Mouse (Mus musculus) cortical plate, adult 2 months (tissue): ENCODE data around the gene Palm. TPM values are rescaled to one million over a fixed set of nuclear protein-coding genes. Genes with fewer than 3 reads are reported as not detected.
A peak's percentile ranks its signal among the peaks of the same experiment; 100 is the strongest.

Experiments used
- H3K27ac ChIP-seq: fragments of 200-500 bp; 2 replicates; pipeline ENCODE4 v1.5.1; 2012; ENCODE audit warnings: low read length, control low read depth, inconsistent platforms; ENCODE audit not compliant: insufficient read depth
- H3K4me1 ChIP-seq: fragments of 200-500 bp; 2 replicates; pipeline ENCODE4 v1.6.1; 2011; ENCODE audit warnings: low read length; ENCODE audit not compliant: control insufficient read depth, insufficient read depth
- H3K4me3 ChIP-seq: fragments of 200-500 bp; 2 replicates; pipeline ENCODE4 v1.5.1; 2011; ENCODE audit warnings: mild to moderate bottlenecking, low read length, control low read depth; ENCODE audit not compliant: insufficient read depth
- CTCF ChIP-seq: fragments of 200-500 bp; IDR thresholded peaks from 2 replicates; pipeline ENCODE4 v1.5.1; 2011; ENCODE audit warnings: mild to moderate bottlenecking, control low read depth, low read length; ENCODE audit not compliant: insufficient read depth; ENCODE audit errors: extremely low read depth
- POLR2A ChIP-seq: fragments of 200-500 bp; IDR thresholded peaks from 2 replicates; pipeline ENCODE4 v1.6.1; 2011; ENCODE audit warnings: mild to moderate bottlenecking, low read length, control low read depth; ENCODE audit not compliant: insufficient read depth; ENCODE audit errors: extremely low read depth
- polyA plus RNA-seq: library from polyadenylated mRNA; depleted of rRNA; stranded (reverse); fragments of >200 nt; gene quantifications from 2 replicates; pipeline ENCODE4 v1.2.3, GENCODE M21; 2012

Palm gene
- polyA plus RNA-seq, 1 experiment, result 294 TPM

GRCm38 (mm10) chr10:79807826-79808225 lies 14.5 kb downstream of the Palm start:
- H3K4me3 ChIP-seq, result no peak overlapping the region

GRCm38 (mm10) chr10:79808728-79809127 lies 15.4 kb downstream of the Palm start:
- H3K4me1 ChIP-seq, result peaks cover 6% of the 10 kb centered on the region
- H3K27ac ChIP-seq, result no peak overlapping the region
- H3K4me3 ChIP-seq, result no peak overlapping the region
- TF ChIP-seq POLR2A, result no peak
- no peak for TF ChIP-seq CTCF

More at GRCm38 (mm10) chr10:79807826-79808225, 14.5 kb downstream of the Palm start:
- Histone ChIP-seq H3K4me1 (peaks cover 11% of the 10 kb centered on the region), H3K27ac (0 out of 2 replicates have a peak overlapping the region, but pooled peaks have one; percentile 3)
- TF ChIP-seq CTCF, result no peak
- TF ChIP-seq POLR2A, result no peak

- TF ChIP-seq POLR2A, result no peak
- peak; percentile 95 for TF ChIP-seq CTCF
- H3K4me3 ChIP-seq, result no peak overlapping the region
- H3K4me1 ChIP-seq, result no peaks in the 10 kb centered on the region
- H3K27ac ChIP-seq, result no peak overlapping the region
These were observed 18.6 kb downstream of the Palm start for GRCm38 (mm10) chr10:79811736-79812637.

GRCm38 (mm10) chr10:79814271-79814842 lies 21.0 kb downstream of the Palm start:
- TF ChIP-seq CTCF, result no peak
- TF ChIP-seq POLR2A, result no peak
- no peak overlapping the region for H3K27ac ChIP-seq
- H3K4me1 ChIP-seq, result no peaks in the 10 kb centered on the region
- no peak overlapping the region for H3K4me3 ChIP-seq

- Histone ChIP-seq H3K4me3 (no peak overlapping the region), H3K27ac (no peak overlapping the region), H3K4me1 (no peaks in the 10 kb centered on the region)
- TF ChIP-seq CTCF, result no peak
- TF ChIP-seq POLR2A, result no peak
These were observed 22.5 kb downstream of the Palm start for GRCm38 (mm10) chr10:79815671-79816494.

GRCm38 (mm10) chr10:79817111-79817510 lies 23.7 kb downstream of the Palm start:
- TF ChIP-seq CTCF, result peak; percentile 36; the same call in 1 of the 2 replicates
- no peak for TF ChIP-seq POLR2A
- no peaks in the 10 kb centered on the region for H3K4me1 ChIP-seq
- H3K27ac ChIP-seq, result no peak overlapping the region

GRCm38 (mm10) chr10:79818225-79818624 lies 24.9 kb downstream of the Palm start:
- H3K27ac ChIP-seq, result no peak overlapping the region
- no peak overlapping the region for H3K4me3 ChIP-seq
- TF ChIP-seq CTCF (no peak), POLR2A (no peak)
- no peaks in the 10 kb centered on the region for H3K4me1 ChIP-seq

More at GRCm38 (mm10) chr10:79817111-79817510, 23.7 kb downstream of the Palm start:
- no peak overlapping the region for H3K4me3 ChIP-seq

- no peak for TF ChIP-seq CTCF
- no peak for TF ChIP-seq POLR2A
- Histone ChIP-seq H3K4me3 (no peak overlapping the region), H3K4me1 (no peaks in the 10 kb centered on the region), H3K27ac (no peak overlapping the region)
These were observed 26.2 kb downstream of the Palm start for GRCm38 (mm10) chr10:79819606-79820005.

- H3K4me1 ChIP-seq, result no peaks in the 10 kb centered on the region
- TF ChIP-seq POLR2A (no peak), CTCF (no peak)
- no peak overlapping the region for H3K4me3 ChIP-seq
- H3K27ac ChIP-seq, result no peak overlapping the region
These were observed 26.9 kb downstream of the Palm start for GRCm38 (mm10) chr10:79820277-79820676.
